Mouse (Mus musculus): Measurements from ENCODE around the gene Rbms1. TPM values are rescaled to one million over a fixed set of nuclear protein-coding genes. Genes with fewer than 3 reads are reported as not detected.

The Rbms1 gene
- total and polyA plus RNA-seq, 3 experiments, result 10.1 to 27.4 TPM; not detected in 1

GRCm38 (mm10) chr2:60947817-60948216 is 15.2 kb downstream of the Rbms1 start:
- Histone ChIP-seq H3K27ac (ENCODE audit: control insufficient read depth, low read depth, low read length) (no peak overlapping the region), H3K36me3 (ENCODE audit: control insufficient read depth in 1 of 2, insufficient read depth in 2 of 2, low read length in 2 of 2) (no peaks in the 10 kb centered on the region), H3K79me2 (ENCODE audit: control insufficient read depth, insufficient read depth, low read length, poor library complexity) (no peaks in the 10 kb centered on the region), H3K4me1 (ENCODE audit: control insufficient read depth in 1 of 2, insufficient read depth in 2 of 2, low read length in 2 of 2) (no peaks in the 10 kb centered on the region), H3K9me3 (replicated peaks; ENCODE audit: insufficient read depth, low read length) (no peaks in the 10 kb centered on the region), H3K9ac (ENCODE audit: control insufficient read depth, low read depth, low read length, poor library complexity, severe bottlenecking) (no peak overlapping the region), H3K4me3 (ENCODE audit: control insufficient read depth in 1 of 2, insufficient read depth in 1 of 2, low read depth in 2 of 2, low read length in 2 of 2) (no peak overlapping the region), H3K27me3 (ENCODE audit: control insufficient read depth in 1 of 2, insufficient read depth in 2 of 2, low read length in 2 of 2) (peaks cover 0 to 1% of the 10 kb centered on the region in 2 experiments; a peak in 1 of 4 replicates)
- DNase-seq (ENCODE audit: low read depth, low spot score), result no peak
- TF ChIP-seq MXI1 (IDR thresholded peaks at IDR 0.05; ENCODE audit: low read depth, low read length) (no peak), MAX (IDR thresholded peaks at IDR 0.05; ENCODE audit: low read length) (no peak), ZMIZ1 (IDR thresholded peaks at IDR 0.05; ENCODE audit: low read depth, low read length) (no peak), RCOR1 (IDR thresholded peaks at IDR 0.05; ENCODE audit: low read depth, low read length) (no peak), POLR2AphosphoS2 (IDR thresholded peaks at IDR 0.05; ENCODE audit: low read length) (no peak), ZKSCAN1 (IDR thresholded peaks at IDR 0.05; ENCODE audit: low read depth, low read length) (no peak), BHLHE40 (IDR thresholded peaks at IDR 0.05; ENCODE audit: borderline replicate concordance, low read depth, low read length) (no peak)

- H3K9me3 ChIP-seq (replicated peaks; ENCODE audit: insufficient read depth, low read length), result no peaks in the 10 kb centered on the region
- H3K36me3 ChIP-seq (ENCODE audit: control insufficient read depth in 1 of 2, insufficient read depth in 2 of 2, low read length in 2 of 2), result no peaks in the 10 kb centered on the region
- H3K27me3 ChIP-seq (ENCODE audit: control insufficient read depth in 1 of 2, insufficient read depth in 2 of 2, low read length in 2 of 2), result no peaks in the 10 kb centered on the region; a peak in 1 of 4 replicates
- H3K9ac ChIP-seq (ENCODE audit: control insufficient read depth, low read depth, low read length, poor library complexity, severe bottlenecking), result no peak overlapping the region
- no peaks in the 10 kb centered on the region for H3K79me2 ChIP-seq (ENCODE audit: control insufficient read depth, insufficient read depth, low read length, poor library complexity)
- TF ChIP-seq POLR2AphosphoS5 (IDR thresholded peaks at IDR 0.05; ENCODE audit: borderline replicate concordance, low read depth, low read length), result no peak
- peak; percentile 41; the same call in 1 of the 2 replicates for TF ChIP-seq USF1 (IDR thresholded peaks at IDR 0.05; ENCODE audit: low read depth, low read length)
- no peak overlapping the region for H3K27ac ChIP-seq (ENCODE audit: control insufficient read depth, low read depth, low read length)
- no peaks in the 10 kb centered on the region for H3K4me1 ChIP-seq (ENCODE audit: control insufficient read depth in 1 of 2, insufficient read depth in 2 of 2, low read length in 2 of 2)
- no peak for DNase-seq (ENCODE audit: low read depth, low spot score)
- H3K4me3 ChIP-seq (ENCODE audit: control insufficient read depth in 1 of 2, insufficient read depth in 1 of 2, low read depth in 2 of 2, low read length in 2 of 2), result peak overlapping the region; percentile 14 to 68; a peak in 3 of 4 replicates
These were observed 22.5 kb downstream of the Rbms1 start for GRCm38 (mm10) chr2:60940454-60940961.

GRCm38 (mm10) chr2:60939957-60940356 is 23.0 kb downstream of the Rbms1 start:
- TF ChIP-seq NRF1 (IDR thresholded peaks at IDR 0.05; ENCODE audit: insufficient read depth, low read depth, low read length, poor library complexity, severe bottlenecking) (no peak), MAX (IDR thresholded peaks at IDR 0.05; ENCODE audit: low read length) (no peak), POLR2AphosphoS2 (IDR thresholded peaks at IDR 0.05; ENCODE audit: low read length) (no peak), KAT2A (conservative IDR thresholded peaks at IDR 0.05; ENCODE audit: low read depth, low read length) (no peak), RAD21 (IDR thresholded peaks at IDR 0.05; ENCODE audit: low read depth, low read length) (no peak), CHD1 (IDR thresholded peaks at IDR 0.05; ENCODE audit: low read depth, low read length) (no peak), GABPA (IDR thresholded peaks at IDR 0.05; ENCODE audit: low read depth, low read length) (no peak)
- no peaks in the 10 kb centered on the region for H3K4me1 ChIP-seq (ENCODE audit: control insufficient read depth in 1 of 2, insufficient read depth in 2 of 2, low read length in 2 of 2)
- H3K4me3 ChIP-seq (ENCODE audit: control insufficient read depth in 1 of 2, insufficient read depth in 1 of 2, low read depth in 2 of 2, low read length in 2 of 2), result peak overlapping the region in 1 of 2 experiments; percentile 68; a peak in 2 of 4 replicates

More at GRCm38 (mm10) chr2:60939957-60940356, 23.0 kb downstream of the Rbms1 start:
- H3K9ac ChIP-seq (ENCODE audit: control insufficient read depth, low read depth, low read length, poor library complexity, severe bottlenecking), result no peak overlapping the region
- H3K27ac ChIP-seq (ENCODE audit: control insufficient read depth, low read depth, low read length), result no peak overlapping the region
- H3K79me2 ChIP-seq (ENCODE audit: control insufficient read depth, insufficient read depth, low read length, poor library complexity), result no peaks in the 10 kb centered on the region
- no peaks in the 10 kb centered on the region; a peak in 1 of 4 replicates for H3K27me3 ChIP-seq (ENCODE audit: control insufficient read depth in 1 of 2, insufficient read depth in 2 of 2, low read length in 2 of 2)
- no peaks in the 10 kb centered on the region for H3K36me3 ChIP-seq (ENCODE audit: control insufficient read depth in 1 of 2, insufficient read depth in 2 of 2, low read length in 2 of 2)
- no peak for DNase-seq (ENCODE audit: low read depth, low spot score)
- H3K9me3 ChIP-seq (replicated peaks; ENCODE audit: insufficient read depth, low read length), result no peaks in the 10 kb centered on the region
